Mouse (Mus musculus) right cerebral cortex, adult 2 months (tissue): ENCODE measurements around the gene Spaca4.

ENCODE experiments used
- DNase-seq, 2 experiments: peaks; one replicate each; pipeline ENCODE4 v3.0.0; 2021 to 2022; ENCODE audit warnings: low spot score in 2 of 2

The Spaca4 gene

DNA sequence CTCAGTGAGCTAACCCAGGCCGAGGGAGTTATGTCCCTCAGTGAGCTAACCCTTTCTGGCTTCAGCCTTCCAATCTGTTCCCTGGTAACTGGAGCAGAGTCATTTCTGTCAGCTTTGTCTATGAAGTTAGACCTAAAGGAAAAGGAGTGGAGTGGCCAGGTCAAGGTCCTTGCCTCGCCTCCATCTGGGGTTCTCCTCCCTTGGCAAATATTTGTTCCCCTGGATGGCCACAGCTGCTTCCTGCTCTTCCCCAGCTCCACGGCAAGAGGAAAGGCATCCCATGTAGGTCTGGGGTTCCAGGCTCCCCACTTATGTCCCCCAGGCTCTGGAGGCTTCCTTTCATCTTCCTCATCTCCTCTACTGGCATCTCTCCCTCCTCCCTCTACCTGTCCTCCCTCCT is 2.0 kb upstream of the Spaca4 start:
- no peak for DNase-seq

DNA sequence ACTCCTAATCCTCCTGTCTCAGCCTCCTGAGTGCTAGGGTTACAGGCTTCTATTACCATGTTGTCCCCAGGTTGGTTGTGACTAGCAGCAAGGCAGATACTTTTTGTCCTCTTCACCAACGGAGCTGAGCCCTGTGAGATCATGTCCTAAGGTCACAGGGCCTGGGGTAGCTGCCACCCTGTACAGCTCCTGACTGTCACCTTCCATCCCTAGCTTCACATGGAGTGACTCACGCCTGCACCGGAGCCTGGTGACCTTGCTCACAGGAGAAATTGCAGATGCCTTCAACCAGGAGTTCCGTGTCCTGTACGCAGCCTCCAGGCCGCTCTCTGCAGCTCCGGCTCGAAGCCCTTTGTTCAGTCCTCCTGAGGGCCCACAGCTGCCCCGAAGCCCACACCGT is 806 bp upstream of the Spaca4 start:
- DNase-seq = no peak

GRCm38 (mm10) chr7:45725151-45725550 is 462 bp downstream of the Spaca4 start:
- no peak for DNase-seq

DNA sequence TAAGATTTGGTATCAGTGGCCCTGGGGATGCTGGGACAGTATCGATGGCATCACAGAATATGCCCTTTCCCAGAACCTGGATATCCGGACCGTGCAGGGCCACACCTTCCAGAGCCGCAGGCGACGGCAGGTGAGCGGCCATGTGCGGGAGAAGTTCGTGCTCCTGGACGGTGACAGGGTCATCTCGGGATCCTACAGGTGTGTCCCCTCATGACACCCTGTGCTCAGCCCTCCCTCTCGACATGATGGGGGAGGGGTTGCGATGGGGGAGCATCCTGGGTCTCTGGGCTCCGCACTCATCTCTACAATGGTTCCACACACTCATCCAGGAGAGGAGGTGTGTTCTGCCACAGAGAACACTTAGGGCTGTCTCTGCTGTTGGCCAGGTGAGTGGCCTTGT is 1.8 kb downstream of the Spaca4 start:
- no peak for DNase-seq

GRCm38 (mm10) chr7:45723301-45723700 is 2.3 kb downstream of the Spaca4 start:
- DNase-seq = no peak

DNA sequence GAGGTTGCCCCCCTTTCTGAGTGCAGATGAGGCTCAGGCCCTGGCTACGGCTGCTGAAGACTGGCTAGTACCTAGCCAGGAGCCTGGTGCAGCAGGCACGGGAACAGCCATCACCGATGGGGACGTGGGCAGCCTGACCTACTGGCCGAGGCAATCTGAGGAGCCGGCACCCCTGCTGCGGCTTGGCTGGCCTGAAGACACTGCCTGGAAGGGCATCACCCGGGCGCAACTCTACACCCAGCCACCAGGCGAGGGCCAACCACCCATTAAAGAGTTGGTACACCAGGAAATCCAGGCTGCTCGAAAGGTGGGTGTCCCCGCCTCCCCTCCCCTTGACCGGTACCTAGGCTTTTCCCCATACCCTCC is 3.3 kb downstream of the Spaca4 start:
- no peak for DNase-seq

GRCm38 (mm10) chr7:45721642-45722347 is 3.8 kb downstream of the Spaca4 start:
- no peak for DNase-seq

DNA sequence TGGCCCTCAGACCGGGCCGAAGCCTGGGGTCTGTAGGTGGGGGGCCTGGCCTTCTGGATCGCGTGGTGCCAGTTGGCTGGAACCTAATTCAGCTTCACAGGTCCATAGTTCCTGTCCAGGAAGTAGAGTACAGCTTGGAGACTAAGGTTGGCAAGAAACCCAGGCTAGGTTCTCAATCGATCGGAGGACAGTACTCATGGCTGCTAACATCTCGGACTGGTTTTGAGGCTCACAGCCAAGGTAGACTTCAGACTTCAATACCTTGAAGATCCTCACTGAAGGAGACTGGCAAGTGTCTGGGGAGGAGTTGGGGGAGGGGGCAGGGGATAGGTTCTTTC is 4.4 kb downstream of the Spaca4 start:
- DNase-seq = no peak

GRCm38 (mm10) chr7:45720413-45721233 is 5.0 kb downstream of the Spaca4 start, which contains the start of gene Fam83e:
Gene Fam83e (plus strand): TSS chr7:45721212.
- DNase-seq = no peak

- DNase-seq = no peak
Observed at GRCm38 (mm10) chr7:45719738-45720412, 5.7 kb downstream of the Spaca4 start.

GRCm38 (mm10) chr7:45719180-45719579 is 6.4 kb downstream of the Spaca4 start:
- DNase-seq = no peak

DNA sequence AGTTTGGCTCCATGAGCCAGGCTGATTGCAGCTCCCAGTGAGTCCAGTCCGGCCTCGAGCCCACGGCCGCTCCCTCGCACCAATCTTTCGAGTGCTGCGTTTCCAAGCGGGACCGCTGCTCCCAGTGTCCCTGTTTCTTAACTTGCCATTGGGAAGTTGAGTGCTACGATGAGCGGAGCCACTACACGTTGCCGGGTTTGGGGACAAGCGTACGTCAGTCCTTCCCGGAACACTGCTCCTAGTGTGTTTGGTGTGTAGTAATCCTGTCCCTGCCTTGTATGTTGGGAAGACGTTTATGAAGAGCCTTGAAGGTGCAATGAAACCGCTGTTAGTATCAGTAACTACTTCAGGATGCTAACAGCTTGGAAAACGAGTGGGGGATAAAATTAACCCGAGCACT is 7.3 kb downstream of the Spaca4 start:
- DNase-seq = no peak

- DNase-seq = peak; percentile 99 to 100
Observed at GRCm38 (mm10) chr7:45717918-45718297, 7.7 kb downstream of the Spaca4 start, which contains the start of gene Sphk2. Gene Sphk2 (minus strand): TSS chr7:45718002.

DNA sequence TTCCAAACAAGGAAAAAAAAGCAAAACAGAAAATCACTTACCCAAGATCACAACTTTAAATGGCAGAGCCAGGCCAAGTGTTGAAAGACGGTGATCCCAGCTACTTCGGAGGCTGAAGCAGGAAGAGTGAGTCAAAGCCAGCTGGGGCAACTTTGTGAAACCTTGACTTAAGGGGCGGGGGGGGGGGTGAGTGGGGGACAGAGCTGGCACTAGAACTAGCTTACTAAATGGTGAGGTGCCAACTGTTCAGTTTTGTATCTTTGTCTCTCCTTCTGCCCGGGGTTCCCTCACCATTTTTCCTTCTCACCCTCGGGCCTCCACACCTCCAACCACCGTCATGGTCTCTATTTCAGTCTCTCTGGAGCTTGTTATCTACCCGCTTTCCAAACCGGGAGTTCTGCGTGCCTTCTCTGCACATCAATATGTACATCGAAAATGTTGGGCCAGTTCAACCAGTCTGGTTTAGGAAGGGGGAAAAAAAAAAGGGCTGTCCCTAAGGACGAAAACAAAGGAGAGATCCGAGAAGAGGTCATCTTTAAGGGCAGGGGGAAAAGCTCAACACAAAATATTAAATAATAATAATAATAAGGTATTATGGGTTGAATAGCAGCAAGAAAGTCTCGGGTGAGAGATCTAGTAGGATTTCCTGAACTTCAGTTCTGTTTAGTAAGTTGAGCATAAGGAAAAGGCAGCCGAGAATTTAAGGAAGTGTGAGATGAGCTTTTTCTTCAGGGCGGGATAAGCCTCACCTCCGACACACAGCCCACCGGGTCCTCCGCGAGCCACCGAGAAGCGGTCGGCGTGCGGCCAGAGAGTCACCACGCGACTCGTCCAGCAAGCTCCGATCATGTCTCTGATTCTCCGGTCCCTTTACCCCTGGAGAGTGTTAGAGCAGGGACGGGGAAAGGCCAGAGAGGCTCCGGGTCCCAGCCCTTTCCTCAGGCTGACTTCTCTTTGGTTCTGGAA is 8.4 kb downstream of the Spaca4 start:
- DNase-seq = no peak

GRCm38 (mm10) chr7:45716460-45716857 is 9.2 kb downstream of the Spaca4 start:
- no peak for DNase-seq

GRCm38 (mm10) chr7:45715741-45716459 is 9.7 kb downstream of the Spaca4 start:
- no peak for DNase-seq

GRCm38 (mm10) chr7:45715090-45715708 is 10.4 kb downstream of the Spaca4 start, which contains the start of gene Rpl18:
Gene Rpl18 (plus strand): TSS chr7:45715457.
- peak; percentile 98 for DNase-seq

DNA sequence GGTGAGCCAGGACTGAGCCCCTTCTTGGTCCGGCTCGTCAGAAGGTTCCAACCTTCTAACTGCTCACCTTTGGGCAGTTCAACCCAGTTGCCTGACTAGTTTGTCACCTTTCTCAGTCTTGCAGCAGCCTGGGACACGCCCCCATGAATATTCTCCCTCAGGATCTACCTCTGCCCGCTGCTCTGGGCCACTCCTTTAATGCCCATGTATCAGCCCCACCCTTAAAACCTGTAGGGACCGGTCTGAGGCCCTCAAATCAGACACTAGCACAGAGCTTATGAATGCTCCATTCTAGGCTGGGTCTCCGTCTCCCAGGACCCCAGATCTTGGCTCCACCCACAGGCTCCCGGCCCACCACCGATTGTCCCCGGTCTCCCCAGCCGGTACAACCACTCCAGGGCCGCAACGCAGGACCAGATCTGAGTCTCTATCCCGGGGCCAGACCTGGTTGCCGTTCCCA is 11.0 kb downstream of the Spaca4 start:
- DNase-seq = no peak

- no peak for DNase-seq
Observed at GRCm38 (mm10) chr7:45713881-45714520, 11.6 kb downstream of the Spaca4 start.

DNA sequence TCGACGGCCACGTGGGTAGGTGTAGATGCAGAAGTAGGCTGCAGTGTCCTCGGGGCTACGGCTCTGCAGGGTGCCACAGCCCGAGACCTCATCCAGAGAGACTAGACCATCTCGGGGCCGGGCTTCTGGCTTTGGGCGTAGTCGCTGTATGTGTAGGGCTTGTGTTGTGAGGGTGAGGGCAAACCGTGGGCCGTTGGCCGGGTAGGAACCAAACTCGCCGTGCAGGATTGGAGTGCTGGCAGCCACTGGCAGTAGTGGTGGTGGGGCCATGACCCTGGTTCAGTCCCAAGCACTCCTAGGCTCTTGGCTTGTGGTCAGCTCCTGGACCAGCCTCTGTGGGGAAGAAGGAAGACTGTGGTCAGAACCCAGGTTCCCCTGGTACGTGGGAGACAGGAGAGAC is 12.2 kb downstream of the Spaca4 start:
- DNase-seq = no peak
